Mouse (Mus musculus): ENCODE measurements at regions not wholly inside any gene's neighbourhood (a gene's known extent, or its start where the extent isn't known, plus 50 kb on each side); places are given as distances from the start of the nearest gene placed in this dataset.

DNA sequence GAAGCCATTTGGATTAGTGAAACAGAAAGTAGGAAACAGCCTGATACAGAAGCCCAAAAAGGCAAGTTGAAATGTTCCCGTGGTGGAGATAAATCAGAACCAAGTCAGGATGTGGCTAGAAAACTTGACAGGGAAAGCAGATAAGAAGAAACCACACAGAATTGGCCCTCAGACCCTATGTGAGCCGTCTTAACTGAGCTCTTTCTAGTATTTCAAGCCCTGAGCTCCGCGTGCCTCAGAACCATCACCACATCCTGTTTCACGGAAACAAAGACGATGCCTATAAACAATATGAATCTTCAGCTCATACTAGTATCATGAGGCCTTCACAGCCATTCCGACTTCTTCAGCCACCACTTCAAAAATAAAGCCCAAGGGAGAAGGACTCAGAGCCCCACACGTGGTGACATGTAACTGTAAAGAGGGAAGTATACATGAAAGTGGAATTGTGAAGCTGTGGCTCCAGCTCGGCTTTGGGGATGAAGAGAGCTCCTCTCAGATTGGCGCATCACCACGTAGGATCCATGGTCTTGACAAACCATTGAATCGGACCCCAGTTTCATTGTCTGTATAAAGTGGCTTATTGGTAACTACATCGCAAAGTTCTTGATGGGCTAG is 104.2 kb upstream of the 2610301B20Rik start:
- no peak for DNase-seq (ENCODE audit: low spot score in 2 of 2)

DNA sequence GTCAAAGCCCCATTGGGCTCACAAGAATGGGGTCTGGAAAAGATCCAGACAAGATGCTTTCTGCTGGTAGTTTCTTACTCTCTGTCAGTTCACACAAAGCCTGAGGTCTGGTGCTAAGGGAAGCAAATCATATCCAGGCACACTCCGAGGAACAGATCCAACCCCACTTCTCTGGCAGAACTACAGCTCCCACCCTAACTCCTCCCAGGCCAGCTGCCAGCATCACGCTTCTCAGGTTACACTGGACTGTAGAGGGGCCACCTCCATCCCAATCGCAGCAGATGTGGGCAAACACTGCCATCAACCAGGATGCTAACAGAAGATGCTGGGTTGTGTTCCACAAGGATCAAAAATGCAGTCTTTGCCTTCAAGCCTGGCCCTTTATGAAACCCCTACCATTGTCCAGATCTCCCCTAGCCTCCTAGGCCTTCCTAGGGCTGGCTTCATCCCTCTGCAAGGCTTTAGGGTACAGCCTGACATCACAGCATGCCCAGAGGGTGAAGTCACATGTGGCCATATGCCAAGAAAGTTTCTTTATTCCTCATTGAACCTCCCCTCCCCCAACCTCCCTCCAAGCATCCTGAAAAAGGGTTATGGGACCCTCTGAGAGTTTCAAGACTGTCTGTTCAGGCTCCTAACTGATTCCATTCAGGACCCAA is 99.6 kb upstream of the 2610301B20Rik start:
- DNase-seq (ENCODE audit: low spot score in 2 of 2): no peak

DNA sequence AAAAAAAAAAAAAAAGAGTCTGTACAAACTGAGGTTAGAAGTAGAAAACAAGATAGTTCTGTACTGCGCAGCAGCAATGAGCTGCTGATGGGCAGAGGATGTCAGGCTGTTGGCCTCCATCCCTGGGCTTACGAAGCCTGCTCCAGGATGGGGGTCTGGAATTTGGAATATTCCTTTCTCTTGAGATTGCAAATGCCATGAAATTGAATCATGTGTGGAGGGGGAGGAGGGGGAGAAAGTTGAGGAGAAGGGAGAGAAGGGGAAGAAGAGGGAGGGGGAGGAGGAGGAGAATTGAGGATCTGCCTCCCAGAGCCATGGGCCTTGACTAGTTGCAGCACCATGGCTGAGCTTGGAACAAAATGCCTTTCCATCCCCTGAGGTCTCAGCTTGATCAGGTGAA is 87.6 kb upstream of the 2610301B20Rik start:
- no peak for DNase-seq (ENCODE audit: low spot score in 2 of 2)

DNA sequence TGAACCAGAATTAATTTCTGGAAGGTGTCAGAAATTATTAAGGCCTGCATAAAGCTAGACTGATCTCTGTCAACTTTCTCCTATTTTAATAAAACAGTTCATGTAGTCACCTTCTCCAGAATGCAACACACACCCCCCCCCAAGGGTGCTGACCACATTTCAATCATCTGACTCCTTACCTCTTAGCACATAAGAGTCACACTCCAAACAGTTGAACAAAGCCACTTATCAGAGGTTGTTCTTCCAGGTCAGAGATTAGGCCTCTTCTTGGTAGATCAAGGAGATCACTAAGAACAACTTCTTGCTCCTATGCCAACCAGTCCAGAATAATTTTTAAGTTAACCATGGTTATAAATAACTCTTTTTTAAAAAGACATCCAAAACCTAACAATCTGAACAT is 86.0 kb upstream of the 2610301B20Rik start:
- DNase-seq (ENCODE audit: low spot score in 2 of 2): no peak

DNA sequence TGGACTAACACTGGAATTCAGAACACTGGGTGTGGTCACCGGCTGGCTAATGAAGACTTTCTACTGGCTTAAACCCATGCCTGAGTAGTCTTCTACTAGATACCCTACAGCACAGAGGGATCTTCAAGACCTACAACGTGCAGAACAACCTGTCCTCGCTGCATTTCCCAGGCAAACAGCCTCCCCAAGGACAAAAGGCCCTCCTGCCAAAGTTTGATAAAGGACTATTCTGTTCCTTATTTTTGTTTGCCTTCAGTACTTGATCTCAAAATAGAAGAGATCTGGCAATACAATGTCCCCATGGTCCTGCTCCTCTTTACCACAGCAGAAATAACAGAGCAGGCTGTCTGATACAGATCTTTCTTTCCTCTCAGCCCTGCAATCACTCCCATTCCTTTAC is 85.2 kb upstream of the 2610301B20Rik start:
- no peak for DNase-seq (ENCODE audit: low spot score in 2 of 2)

DNA sequence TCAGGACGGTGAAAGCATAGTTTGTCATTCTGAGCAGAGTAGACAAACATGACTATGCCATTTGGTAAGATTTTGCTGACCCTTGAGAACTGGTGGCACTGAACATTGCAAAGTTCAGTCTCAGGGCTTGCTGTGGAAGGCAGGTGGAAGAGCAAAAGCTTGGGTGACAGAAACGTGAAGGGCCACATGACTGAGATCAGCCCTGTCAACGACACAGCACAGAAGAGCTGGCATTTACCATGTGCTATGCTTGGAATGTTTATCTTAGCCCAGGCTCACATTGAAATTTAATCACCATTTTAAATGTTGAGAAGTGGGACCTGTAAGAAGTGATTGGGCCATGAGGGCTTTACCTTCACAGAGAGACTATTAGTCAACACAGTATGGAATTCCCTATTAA is 81.7 kb upstream of the 2610301B20Rik start:
- DNase-seq (ENCODE audit: low spot score in 2 of 2): no peak

DNA sequence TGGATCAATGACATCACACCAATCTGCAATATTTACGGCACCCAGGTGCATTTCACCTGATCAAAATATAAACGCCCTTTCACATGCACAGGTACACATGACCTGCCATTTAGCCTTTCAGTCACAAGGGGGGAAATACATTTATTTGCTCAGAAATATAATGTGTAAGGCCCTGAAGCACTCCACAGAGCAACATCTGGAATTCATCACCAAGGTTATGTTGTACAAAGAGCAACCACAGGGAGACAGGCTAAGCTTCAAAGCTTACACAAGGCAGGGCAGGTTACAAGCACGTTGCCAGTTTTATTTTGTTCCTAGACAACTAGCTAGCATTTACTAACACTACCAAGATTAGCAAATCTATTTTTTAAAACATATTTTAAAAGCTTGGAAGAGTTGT is 79.8 kb upstream of the 2610301B20Rik start:
- DNase-seq (ENCODE audit: low spot score in 2 of 2): no peak

DNA sequence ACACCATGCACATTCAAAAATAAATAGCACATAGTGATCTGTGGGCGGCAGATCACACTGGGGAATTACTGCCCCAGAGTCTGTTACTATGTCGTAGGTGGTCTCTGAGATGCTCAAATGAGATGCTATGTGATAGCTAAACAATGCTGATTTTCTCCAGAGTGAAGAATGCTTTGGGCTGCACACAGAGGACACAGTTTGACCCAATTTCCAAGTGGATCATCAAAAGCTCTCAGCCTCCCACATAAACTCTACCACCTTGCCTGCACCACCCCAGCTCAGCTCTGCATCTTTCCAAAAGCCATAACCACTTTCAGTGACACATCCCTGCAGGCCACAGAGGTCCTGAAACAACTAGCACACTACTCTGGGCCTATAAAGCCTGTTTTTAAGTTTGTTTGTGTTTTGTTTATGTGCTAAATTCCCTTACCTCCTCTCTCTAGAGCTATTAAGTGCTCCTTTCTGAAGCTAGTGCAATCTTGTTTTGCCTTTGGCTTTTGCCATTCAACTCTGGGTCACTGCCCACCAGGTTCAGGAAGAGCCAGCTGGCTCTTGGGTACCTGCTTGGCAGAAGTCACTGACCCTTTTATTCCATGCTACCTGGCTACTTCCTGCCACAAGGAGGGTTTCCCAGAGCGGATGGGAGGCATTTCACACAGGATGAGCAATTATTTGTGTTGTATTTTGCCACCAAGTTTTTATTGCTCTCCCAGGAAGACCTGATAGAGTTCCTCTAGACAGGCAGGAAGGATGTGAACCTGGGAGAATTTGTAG is 73.3 kb upstream of the 2610301B20Rik start:
- no peak for DNase-seq (ENCODE audit: low spot score in 2 of 2)

DNA sequence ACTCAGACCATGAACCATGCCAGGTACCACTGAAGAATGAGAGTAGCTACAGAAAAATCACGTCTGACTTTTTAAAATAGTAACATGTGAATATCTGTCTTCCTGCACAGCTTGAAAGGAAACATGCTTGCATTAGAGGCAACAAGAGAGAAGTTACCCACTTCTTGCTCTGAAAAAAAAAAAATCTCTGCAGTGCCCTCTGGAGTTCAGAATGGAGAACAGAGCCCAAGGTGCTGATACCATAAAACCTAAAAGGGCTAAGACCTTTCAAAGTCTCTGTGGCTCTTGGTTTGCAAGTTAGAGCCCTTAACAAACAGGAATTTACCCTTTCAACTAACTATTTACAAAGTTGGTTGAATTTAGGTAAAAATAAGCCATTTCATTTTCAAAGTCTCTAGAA is 69.6 kb upstream of the 2610301B20Rik start:
- no peak for DNase-seq (ENCODE audit: low spot score in 2 of 2)

DNA sequence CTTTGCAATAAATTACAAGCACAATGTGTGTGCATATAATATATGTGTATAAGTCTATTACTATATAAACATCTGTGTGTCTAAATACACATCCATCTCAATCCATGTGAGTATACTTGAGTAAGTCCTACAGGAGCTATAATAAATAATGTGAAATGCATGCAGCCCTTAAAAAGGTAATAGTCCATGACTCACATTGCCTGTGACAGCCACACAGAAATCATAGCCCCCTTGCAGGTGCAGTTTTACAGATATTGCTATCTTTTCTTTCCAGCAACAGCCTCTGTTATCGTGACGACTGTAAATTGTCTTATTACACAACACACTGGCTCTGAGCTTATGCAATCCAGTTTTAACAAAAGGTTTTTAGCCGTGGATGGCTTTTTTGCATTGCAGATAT is 67.0 kb upstream of the 2610301B20Rik start:
- no peak for DNase-seq (ENCODE audit: low spot score in 2 of 2)

DNA sequence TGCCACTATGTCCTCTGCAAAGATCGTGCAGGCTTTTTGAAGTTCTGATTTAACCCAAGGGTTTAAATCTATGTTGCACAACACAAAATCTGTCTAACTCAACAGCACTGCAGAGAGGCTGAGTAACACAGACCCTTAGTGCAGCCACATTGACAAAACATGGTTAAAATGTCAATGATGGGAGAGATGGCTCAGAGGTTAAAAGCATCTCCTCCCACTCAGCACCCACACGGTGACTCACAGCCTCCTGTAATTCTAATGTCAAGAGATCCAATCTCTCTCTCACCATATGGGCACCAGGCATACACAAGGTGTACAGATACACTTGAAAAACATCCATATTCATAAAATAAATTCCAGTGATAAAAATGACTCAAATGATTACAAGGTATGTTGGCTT is 61.4 kb upstream of the 2610301B20Rik start:
- no peak for DNase-seq (ENCODE audit: low spot score in 2 of 2)

Data from right cerebral cortex, postnatal 10 days (tissue).